Mouse (Mus musculus) c-Kit-negative CD71-positive TER-119-positive erythroid progenitor cells, embryonic 14.5 days (primary cell): Measurements from ENCODE around the gene Gstm3.
"Not testable (repeated sequence)": the region's sequence is repeated elsewhere in the genome, so short reads cannot be mapped to it uniquely, and the experiment has no call there.

Experiments
- DNase-seq: peaks from one replicate; pipeline ENCODE4 v3.0.0-alpha.2; 2013; ENCODE audit warnings: low read depth, low spot score

The Gstm3 gene

GRCm38 (mm10) chr3:107968724-107969395 lies at the start of gene Gstm3:
Gstm3 (minus strand) TSS chr3:107969283.
- no peak for DNase-seq

- no peak for DNase-seq
Observed at GRCm38 (mm10) chr3:108018190-108018820, 49.2 kb upstream of the Gstm3 start.

GRCm38 (mm10) chr3:108017473-108018189 lies 48.5 kb upstream of the Gstm3 start, which contains the start of gene Gstm1:
Gstm1 (minus strand) TSS chr3:108017973.
- no peak for DNase-seq

GRCm38 (mm10) chr3:108016468-108016867 lies 47.4 kb upstream of the Gstm3 start:
- DNase-seq, result not testable (repeated sequence)

GRCm38 (mm10) chr3:108014974-108015346 lies 45.9 kb upstream of the Gstm3 start:
- DNase-seq, result no peak

- DNase-seq, result no peak
Observed at GRCm38 (mm10) chr3:108014098-108014973, 45.3 kb upstream of the Gstm3 start.

GRCm38 (mm10) chr3:108013331-108013871 lies 44.3 kb upstream of the Gstm3 start:
- no peak for DNase-seq

- DNase-seq, result no peak
Observed at GRCm38 (mm10) chr3:108011558-108011957, 42.5 kb upstream of the Gstm3 start.

- DNase-seq, result no peak
Observed at GRCm38 (mm10) chr3:108010286-108010685, 41.2 kb upstream of the Gstm3 start.

GRCm38 (mm10) chr3:108002021-108002420 lies 32.9 kb upstream of the Gstm3 start:
- DNase-seq, result no peak

GRCm38 (mm10) chr3:107999491-107999890 lies 30.4 kb upstream of the Gstm3 start:
- no peak for DNase-seq

GRCm38 (mm10) chr3:107998591-107998990 lies 29.5 kb upstream of the Gstm3 start:
- no peak for DNase-seq

- DNase-seq, result no peak
Observed at GRCm38 (mm10) chr3:107996576-107996975, 27.5 kb upstream of the Gstm3 start.

- not testable (repeated sequence) for DNase-seq
Observed at GRCm38 (mm10) chr3:107995974-107996373, 26.9 kb upstream of the Gstm3 start.

- DNase-seq, result no peak
Observed at GRCm38 (mm10) chr3:107986041-107986562, 17.0 kb upstream of the Gstm3 start, which contains the start of gene Gstm2. Gstm2 (minus strand) TSS chr3:107986453.

- DNase-seq, result not testable (repeated sequence)
Observed at GRCm38 (mm10) chr3:107985141-107985540, 16.1 kb upstream of the Gstm3 start.

- no peak for DNase-seq
Observed at GRCm38 (mm10) chr3:107984471-107984870, 15.4 kb upstream of the Gstm3 start.

- no peak for DNase-seq
Observed at GRCm38 (mm10) chr3:107983771-107984170, 14.7 kb upstream of the Gstm3 start.

- no peak for DNase-seq
Observed at GRCm38 (mm10) chr3:107982726-107983125, 13.6 kb upstream of the Gstm3 start.

- DNase-seq, result no peak
Observed at GRCm38 (mm10) chr3:107981261-107981660, 12.2 kb upstream of the Gstm3 start.

GRCm38 (mm10) chr3:107977691-107978090 lies 8.6 kb upstream of the Gstm3 start:
- DNase-seq, result no peak
